Mouse (Mus musculus): ENCODE results near the gene Aqp8.
A peak's percentile ranks its signal among the peaks of the same experiment; 100 is the strongest.

Gene Aqp8

DNA sequence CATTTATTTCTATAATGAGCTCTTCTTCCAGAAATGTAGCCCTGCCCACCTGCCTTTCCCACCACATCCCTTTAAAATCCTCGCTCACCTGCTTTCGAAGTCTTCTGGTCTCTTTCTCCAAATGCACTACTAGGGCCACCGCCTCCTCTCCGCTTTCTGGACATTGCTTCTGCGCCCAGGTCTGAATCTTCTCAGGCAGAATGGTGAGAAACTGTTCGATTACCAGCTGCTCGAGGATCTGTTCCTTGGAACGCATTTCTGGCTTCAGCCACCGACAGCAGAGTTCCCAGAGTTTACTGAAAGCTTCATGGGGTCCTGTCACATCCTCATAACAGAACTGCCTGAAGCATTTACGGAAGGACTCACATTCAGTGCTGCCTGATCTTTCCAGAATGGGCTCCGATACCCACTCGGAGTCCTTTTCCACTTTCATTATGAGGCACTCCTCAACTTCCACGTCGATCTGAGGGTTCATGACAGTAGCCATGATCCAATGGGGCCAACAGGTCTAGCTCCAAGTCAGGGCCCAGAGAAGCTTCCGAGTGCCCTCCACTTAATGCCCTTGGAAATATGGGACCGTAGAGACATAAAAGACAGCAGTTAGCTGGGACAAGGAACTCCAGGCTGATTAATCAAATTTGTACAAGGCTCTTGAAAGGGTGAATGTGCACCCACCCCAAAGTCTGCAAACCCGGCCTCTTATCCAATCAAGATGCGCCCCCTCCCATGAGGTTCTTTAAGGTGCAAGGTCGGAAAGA lies 37.6 kb downstream of the Aqp8 start:
- peak; percentile 34 to 41 for DNase-seq

DNA sequence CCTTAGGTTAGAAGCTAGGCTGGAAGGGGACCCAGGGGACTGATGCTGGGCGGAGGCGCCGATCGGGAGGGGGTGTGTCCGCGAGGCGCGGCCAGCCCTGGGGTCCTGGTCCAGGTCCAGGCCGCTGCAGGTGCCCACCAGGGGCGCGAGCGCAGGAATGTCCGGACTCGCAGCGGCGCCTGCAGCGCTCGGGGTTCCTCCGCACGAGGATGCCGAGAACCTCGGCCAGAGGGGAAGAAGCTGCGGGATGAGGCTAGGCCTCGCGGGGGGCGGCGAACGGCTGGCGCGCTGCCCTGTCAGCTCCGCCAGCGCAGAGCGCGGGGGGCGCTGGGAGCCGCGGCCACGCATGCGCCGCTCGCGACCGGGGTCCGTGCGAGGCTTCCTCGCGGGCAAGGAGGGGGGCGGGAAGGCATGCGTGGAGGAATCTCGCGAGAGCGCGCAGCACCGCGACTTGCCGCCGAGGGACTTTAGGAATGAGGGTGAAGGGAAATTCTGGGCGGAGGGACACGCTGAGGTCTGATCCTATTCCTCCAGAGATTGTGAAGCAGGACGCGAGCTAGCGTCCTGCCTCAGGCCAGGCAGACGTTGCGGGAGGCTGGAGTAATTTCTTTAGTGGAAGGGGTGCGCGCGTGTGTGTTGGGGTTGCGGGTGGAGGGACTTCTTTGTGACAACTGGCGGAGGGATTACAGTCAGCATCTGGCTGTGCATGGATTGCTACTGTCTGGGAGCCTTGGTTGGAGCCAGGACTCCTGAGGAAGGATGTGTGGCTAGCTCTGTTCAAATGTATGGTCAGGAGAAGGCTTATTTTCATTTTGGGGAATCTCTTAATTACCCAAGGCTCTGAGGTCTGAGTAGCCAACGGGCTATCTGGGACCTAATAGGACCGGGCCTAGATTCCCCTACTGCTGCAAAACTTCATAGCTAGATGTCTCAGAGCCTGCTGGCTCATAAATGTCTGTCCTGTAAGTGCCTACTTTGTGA lies 38.4 kb downstream of the Aqp8 start, which contains the start of gene Zkscan2:
Zkscan2 (minus strand) TSS at position 211 of the 981 bp plus-strand sequence.
- peak; percentile 89 for DNase-seq

DNA sequence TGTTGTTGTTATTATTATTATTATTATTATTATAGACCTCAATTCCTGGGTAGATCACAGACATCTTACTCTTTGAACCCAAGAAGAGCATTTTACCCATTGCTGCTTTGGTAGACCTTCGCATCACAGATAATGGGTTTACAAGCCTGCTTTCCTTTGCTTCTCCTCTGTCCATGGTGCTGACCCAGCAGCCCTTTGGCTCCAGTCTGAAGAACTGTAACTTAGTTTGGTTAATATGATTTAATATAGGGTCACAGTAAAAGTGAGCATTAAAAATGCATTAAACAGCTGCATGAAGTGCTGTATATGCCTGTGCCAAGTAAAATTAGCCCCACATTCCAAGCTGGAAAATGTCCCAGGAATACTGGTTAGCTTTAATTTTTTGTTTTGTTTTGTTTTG lies 41.3 kb downstream of the Aqp8 start:
- DNase-seq: no peak

DNA sequence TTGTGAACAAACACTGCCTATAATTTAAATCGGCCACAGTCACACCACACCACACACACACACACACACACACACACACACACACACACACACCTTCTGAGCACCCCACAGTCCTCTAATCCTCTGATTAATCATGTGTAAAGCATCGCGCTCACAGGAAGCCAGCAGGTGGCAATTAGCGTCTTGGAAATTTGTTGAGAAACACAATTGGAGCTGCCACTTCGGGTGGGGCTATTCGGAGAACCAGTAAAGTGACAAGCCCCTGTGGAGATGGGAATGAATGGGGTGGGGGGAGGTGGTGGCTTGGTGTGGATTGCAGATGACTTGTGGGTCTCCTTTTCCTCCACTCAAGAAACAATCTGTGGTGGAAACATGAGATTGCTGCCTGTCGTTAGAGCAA lies 45.9 kb downstream of the Aqp8 start:
- DNase-seq: no peak
